Mouse (Mus musculus) E14TG2a.4 (cell line): ENCODE results near the gene Zfp57.
A peak's percentile ranks its signal among the peaks of the same experiment; 100 is the strongest.

Experiments
- H3K27me3 ChIP-seq: 2 replicates; pipeline ENCODE4 v1.6.1; 2014; ENCODE audit warnings: low read length, control low read depth; ENCODE audit not compliant: insufficient read depth
- H3K36me3 ChIP-seq: 2 replicates; pipeline ENCODE4 v1.6.1; 2014; ENCODE audit warnings: low read length, control low read depth; ENCODE audit not compliant: insufficient read depth
- H3K4me1 ChIP-seq: replicated peaks from 2 replicates; pipeline ENCODE4 v1.6.1; 2014; ENCODE audit warnings: low read depth, low read length, control low read depth
- H3K4me3 ChIP-seq: replicated peaks from 2 replicates; pipeline ENCODE4 v1.5.1; 2014; ENCODE audit warnings: mild to moderate bottlenecking, low read length
- H3K9me3 ChIP-seq: 2 replicates; pipeline ENCODE4 v1.6.1; 2014; ENCODE audit warnings: low read length, control low read depth
- CTCF ChIP-seq: conservative IDR thresholded peaks from 2 replicates; pipeline ENCODE4 v1.5.1; 2014; ENCODE audit warnings: low read length
- NANOG ChIP-seq: IDR thresholded peaks from 2 replicates; pipeline ENCODE4 v1.6.1; 2014; ENCODE audit warnings: borderline replicate concordance, low read length, mixed read lengths
- POU5F1 ChIP-seq: IDR thresholded peaks from 2 replicates; pipeline ENCODE4 v1.6.1; 2014; ENCODE audit warnings: low read length, borderline replicate concordance

The Zfp57 gene

DNA sequence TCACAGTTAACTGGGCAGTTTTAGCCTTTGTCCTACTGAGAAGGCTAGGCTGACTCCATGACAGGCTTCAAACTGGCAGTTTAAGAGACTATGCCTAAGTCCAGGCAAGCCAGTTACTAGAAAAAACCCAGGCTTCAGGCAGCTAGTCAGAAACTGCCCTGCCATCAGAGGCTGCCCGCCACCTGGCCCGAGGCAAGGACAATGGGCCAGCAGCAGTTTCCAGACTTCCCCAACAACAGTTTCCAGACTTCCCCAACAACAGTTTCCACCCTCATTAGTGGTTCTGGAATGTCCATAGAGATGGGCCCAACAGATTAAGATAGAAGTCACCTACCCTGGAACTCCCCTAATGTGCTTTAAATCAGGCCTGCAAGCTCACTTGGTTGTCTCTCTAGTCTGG, 25.5 kb downstream of the Zfp57 start:
- Histone ChIP-seq H3K27me3 (no peaks in the 10 kb centered on the region), H3K4me1 (peaks cover 83% of the 10 kb centered on the region), H3K4me3 (peak overlapping the region; percentile 37; the same call in 1 of the 2 replicates), H3K36me3 (no peaks in the 10 kb centered on the region), H3K9me3 (no peaks in the 10 kb centered on the region)
- TF ChIP-seq NANOG, result no peak

DNA sequence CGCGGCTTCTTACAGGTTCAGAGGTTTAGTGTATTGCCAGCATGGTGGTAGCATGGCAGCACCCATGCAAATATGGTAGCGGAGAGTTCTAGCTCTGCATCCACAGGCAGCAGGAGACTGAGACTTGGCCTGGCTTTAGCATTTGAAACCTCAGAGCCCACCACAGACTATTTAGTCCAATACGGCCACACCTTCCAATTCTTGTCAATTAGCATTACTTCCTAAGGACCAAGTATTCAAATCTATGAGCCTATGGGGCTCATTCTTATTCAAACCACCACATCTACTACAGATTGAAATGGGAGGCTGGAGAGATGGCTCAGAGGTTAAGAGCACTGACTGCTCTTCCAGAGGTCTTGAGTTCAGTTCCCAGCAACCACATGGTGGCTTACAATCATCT, 26.5 kb downstream of the Zfp57 start:
- TF ChIP-seq NANOG, result peak; percentile 67; the same call in 1 of the 2 replicates
- TF ChIP-seq CTCF, result no peak
- TF ChIP-seq POU5F1, result peak; percentile 15; the same call in 1 of the 2 replicates
- Histone ChIP-seq H3K9me3 (no peaks in the 10 kb centered on the region), H3K4me3 (peak overlapping the region; percentile 72; the same call in 1 of the 2 replicates), H3K36me3 (no peaks in the 10 kb centered on the region), H3K4me1 (peaks cover 84% of the 10 kb centered on the region), H3K27me3 (no peaks in the 10 kb centered on the region)

DNA sequence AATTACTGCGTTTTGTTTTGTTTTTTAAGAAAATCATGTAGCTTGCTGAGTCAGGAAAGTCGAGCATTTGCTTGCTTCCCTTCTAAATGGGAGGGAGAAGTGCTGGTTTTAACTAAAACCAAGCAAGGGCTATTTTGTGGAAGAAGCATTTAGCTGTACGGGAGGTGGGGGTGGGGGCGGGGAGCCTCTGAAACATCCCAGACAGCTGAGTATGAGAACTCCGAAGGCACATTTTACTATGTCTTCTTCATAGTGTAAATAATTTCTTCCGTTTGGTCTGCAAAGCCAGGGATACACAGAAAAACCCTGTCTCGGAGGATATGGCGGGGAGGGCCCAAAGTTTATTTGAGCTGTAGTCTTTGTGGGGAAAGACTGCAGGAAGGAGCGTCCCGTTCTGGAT, 27.2 kb downstream of the Zfp57 start:
- no peak for TF ChIP-seq CTCF
- H3K36me3 ChIP-seq, result no peaks in the 10 kb centered on the region
- H3K4me3 ChIP-seq, result peak overlapping the region; percentile 72
- H3K9me3 ChIP-seq, result no peaks in the 10 kb centered on the region
- H3K4me1 ChIP-seq, result peaks cover 84% of the 10 kb centered on the region
- H3K27me3 ChIP-seq, result no peaks in the 10 kb centered on the region

DNA sequence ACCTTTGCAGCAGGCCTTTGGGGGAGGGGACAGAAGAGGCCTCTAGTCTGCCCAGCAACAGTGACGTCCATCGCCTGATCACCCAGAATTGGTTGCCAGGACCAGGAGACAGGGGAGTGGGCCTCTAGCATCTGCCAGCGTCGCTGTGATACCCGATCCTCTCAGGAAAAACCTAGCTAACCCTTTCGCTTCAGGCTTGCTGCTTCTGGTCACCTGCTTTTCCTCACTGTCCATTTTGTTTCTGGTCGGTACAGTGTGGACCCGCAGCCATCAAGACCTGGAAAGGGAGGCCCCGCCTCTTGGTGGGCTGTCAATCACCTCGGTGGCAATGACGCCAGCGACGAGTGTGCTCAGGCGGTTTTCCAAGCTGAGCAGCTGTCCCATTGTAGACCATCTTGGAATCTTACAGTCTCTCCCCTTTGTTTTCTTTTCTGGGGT, 27.7 kb downstream of the Zfp57 start:
- Histone ChIP-seq H3K4me3 (peak overlapping the region; percentile 72), H3K4me1 (peaks cover 84% of the 10 kb centered on the region), H3K27me3 (no peaks in the 10 kb centered on the region), H3K9me3 (no peaks in the 10 kb centered on the region), H3K36me3 (no peaks in the 10 kb centered on the region)
- TF ChIP-seq POU5F1 (no peak), CTCF (no peak), NANOG (no peak)

DNA sequence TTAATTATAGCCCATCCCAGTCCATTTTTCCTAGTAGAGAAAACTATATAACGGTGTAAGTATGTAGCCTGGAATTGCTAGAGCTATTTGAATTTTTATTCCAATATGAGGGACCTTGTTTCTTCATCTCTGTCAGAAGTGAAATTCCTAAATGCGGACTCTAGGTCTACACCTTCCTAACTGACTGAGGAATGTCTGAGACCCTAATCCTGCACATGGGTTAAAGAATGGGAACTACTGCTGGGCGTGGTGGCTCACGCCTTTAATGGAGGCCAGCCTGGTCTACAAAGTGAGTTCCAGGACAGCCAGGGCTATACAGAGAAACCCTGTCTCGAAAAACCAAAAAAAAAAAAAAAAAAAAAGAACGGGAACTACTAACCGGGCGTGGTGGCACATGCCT, 28.2 kb downstream of the Zfp57 start:
- no peaks in the 10 kb centered on the region for H3K27me3 ChIP-seq
- TF ChIP-seq CTCF (no peak), POU5F1 (no peak)
- peak overlapping the region; percentile 72 for H3K4me3 ChIP-seq
- H3K9me3 ChIP-seq, result no peaks in the 10 kb centered on the region
- peaks cover 80% of the 10 kb centered on the region for H3K4me1 ChIP-seq
- H3K36me3 ChIP-seq, result no peaks in the 10 kb centered on the region

DNA sequence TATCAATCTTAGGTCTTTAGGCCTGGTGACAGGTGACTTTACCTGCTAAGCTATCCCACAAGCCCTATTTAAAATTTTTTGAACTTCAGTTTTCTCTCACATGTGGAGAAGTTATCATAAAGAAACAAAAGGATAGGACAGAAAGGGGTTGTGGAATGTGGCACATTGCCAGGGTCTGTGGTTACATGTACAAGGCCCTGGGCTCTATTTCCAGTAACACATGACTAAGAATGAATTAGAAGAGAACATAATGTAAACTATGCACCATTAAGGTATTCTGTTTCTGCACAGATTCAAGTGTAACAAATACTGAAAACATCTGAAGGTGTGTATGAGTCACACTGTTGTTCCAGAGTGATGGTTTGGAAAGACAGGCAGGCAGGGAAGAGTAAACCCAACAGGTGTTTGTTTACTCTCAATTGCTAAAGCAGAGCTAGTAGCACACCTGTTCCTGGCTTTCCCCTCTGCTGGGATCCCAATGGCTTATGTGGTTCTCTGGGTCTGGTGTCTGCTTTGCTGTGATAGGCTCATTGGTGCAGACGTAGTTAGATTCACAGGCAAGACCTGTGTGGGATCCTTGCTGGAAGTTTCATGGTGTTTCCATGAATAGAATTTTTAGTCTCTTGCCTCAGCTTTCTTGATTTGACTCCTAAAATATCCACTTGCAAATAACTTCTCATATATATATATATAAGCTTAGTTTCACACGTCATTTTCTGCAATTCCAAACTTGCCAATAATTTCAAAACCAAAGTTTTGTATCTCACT, 38.3 kb downstream of the Zfp57 start:
- TF ChIP-seq POU5F1, result no peak
- no peak for TF ChIP-seq CTCF
- TF ChIP-seq NANOG, result no peak
- no peak overlapping the region for H3K4me3 ChIP-seq
- no peaks in the 10 kb centered on the region for H3K36me3 ChIP-seq
- peaks cover 11% of the 10 kb centered on the region for H3K4me1 ChIP-seq
- no peaks in the 10 kb centered on the region for H3K27me3 ChIP-seq
- no peaks in the 10 kb centered on the region for H3K9me3 ChIP-seq

DNA sequence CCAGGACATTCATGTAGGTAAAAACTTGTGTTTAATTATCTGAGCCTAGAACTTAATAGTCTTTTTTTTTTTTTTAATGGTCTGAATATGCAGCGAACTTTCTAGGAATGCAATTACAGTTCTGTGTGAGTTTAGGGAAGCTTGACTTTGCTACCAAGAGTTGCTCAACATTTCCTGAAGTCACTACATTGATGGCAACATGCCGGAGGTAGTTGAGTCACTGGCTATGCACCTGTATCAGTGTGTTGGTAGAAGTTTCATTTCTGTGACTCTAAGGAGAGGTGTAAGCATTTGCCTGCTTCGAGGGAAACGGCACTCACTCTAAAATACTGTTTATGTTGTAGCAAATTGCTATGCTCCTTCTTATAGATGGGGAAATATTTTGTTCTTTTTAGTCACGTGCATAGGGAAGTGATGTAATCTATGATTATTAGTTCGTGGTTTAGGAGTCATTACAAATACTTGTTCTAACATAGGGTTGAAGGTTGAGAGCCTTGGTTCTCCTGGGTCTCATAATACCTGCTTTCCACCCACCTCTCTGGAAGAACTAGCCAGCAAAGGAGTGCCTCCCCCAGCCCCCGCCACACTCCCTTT, 43.8 kb downstream of the Zfp57 start:
- TF ChIP-seq CTCF, result no peak
- no peak for TF ChIP-seq NANOG
- no peak for TF ChIP-seq POU5F1
- Histone ChIP-seq H3K9me3 (no peaks in the 10 kb centered on the region), H3K27me3 (0 out of 2 replicates have a peak, but pooled peaks cover 2% of the 10 kb centered on the region), H3K4me1 (peaks cover 52% of the 10 kb centered on the region), H3K36me3 (peaks cover 23% of the 10 kb centered on the region), H3K4me3 (peak overlapping the region; percentile 95)

DNA sequence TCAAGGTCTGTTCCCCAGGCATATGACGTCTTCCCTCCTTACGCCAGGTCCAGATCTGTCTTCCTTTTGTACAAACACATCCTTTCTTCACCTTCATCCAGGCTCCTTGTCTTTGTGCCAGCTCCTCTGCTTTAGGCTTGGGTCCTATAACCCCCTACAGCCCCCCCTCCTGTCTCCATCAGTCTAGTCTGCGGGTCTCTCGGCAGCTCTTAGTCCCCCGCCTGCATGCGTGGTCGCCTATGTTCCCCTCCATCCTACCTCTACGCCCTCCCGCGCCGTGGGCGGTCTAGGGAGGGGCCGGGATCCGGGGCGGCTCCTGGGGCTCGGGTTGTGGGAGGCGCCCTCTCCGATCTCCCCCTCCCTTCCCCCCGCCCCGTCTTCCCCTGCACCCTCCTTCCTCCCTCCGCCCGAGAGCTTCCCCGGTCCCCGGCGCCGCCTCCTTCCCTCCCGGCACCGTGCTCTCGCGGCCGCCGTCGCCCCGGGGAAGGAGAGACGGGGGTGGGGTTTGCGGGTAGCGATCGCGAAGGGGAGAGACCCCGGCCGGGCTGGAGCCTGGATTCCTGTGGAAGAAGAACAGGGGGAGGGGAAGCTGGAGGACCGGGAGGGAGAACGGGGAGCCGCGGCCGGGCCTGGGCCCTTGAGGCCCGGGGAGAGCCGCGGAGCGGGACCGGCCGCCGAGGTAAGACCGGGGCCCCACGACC, 44.8 kb downstream of the Zfp57 start, which contains the start of gene Gabbr1:
TSS of gene Gabbr1 (plus strand) at position 356 of the 701 bp plus-strand sequence.
- Histone ChIP-seq H3K9me3 (no peaks in the 10 kb centered on the region), H3K27me3 (0 out of 2 replicates have a peak, but pooled peaks cover 2% of the 10 kb centered on the region), H3K4me3 (peak within 1 kb of the TSS; percentile 95), H3K4me1 (peaks cover 59% of the 10 kb centered on the region), H3K36me3 (peaks cover 24% of the 10 kb centered on the region)
- no peak for TF ChIP-seq NANOG
